Mouse (Mus musculus) heart, embryonic 12.5 days (tissue): ENCODE results near the gene Hist1h2ae. TPM values are rescaled to one million over a fixed set of nuclear protein-coding genes. Genes with fewer than 3 reads are reported as not detected.
"Not testable (repeated sequence)": the region's sequence is repeated elsewhere in the genome, so short reads cannot be mapped to it uniquely, and the experiment has no call there.

Experiments
- ATAC-seq: fragments of 200-750 bp; cut with Nextera tagmentation; 2 replicates; pipeline ENCODE4 v1.8.0; 2017; ENCODE audit warnings: moderate TSS enrichment, moderate library complexity; ENCODE audit not compliant: insufficient number of reproducible peaks, low FRiP score
- H3K27ac ChIP-seq: fragments of 300-500 bp; sonication (generic); 2 replicates; pipeline ENCODE4 v1.5.1; 2016; ENCODE audit warnings: mild to moderate bottlenecking, moderate library complexity; ENCODE audit not compliant: poor library complexity, severe bottlenecking
- H3K27me3 ChIP-seq: fragments of 300-500 bp; sonication (generic); replicated peaks from 2 replicates; pipeline ENCODE4 v1.6.1; 2016; ENCODE audit warnings: mild to moderate bottlenecking, moderate library complexity
- H3K36me3 ChIP-seq: fragments of 300-500 bp; sonication (generic); 2 replicates; pipeline ENCODE4 v1.6.1; 2016; ENCODE audit warnings: mild to moderate bottlenecking, moderate library complexity
- H3K4me1 ChIP-seq: fragments of 300-500 bp; sonication (generic); replicated peaks from 2 replicates; pipeline ENCODE4 v1.6.1; 2016; ENCODE audit warnings: mild to moderate bottlenecking
- H3K4me2 ChIP-seq: fragments of 300-500 bp; sonication (generic); 2 replicates; pipeline ENCODE4 v1.6.1; 2016; ENCODE audit warnings: mild to moderate bottlenecking, moderate library complexity
- H3K4me3 ChIP-seq: fragments of 300-500 bp; sonication (generic); 2 replicates; pipeline ENCODE4 v1.5.1; 2016; ENCODE audit warnings: mild to moderate bottlenecking
- H3K9ac ChIP-seq: fragments of 300-500 bp; sonication (generic); 2 replicates; pipeline ENCODE4 v1.6.1; 2016; ENCODE audit warnings: mild to moderate bottlenecking, moderate library complexity
- H3K9me3 ChIP-seq: fragments of 300-500 bp; sonication (generic); replicated peaks from 2 replicates; pipeline ENCODE4 v1.6.1; 2016; ENCODE audit warnings: mild to moderate bottlenecking, moderate library complexity
- WGBS: fragments of 180-500 bp; shearing (Covaris S2); methylation state at CpG from one replicate; pipeline ENCODE4 v1.1.7; 2016; 5-methylcytosine and 5-hydroxymethylcytosine counted together
- polyA plus RNA-seq: library from polyadenylated mRNA; unstranded; fragments of >200 nt; fragmentation: Nextera tagmentation; extraction: Ambion mirVana; gene quantifications from 2 replicates; pipeline ENCODE4 v1.2.1, GENCODE M21; 2016

Gene Hist1h2ae
- polyA plus RNA-seq, 1 experiment from 2014 or later = 40.3 TPM

GRCm38 (mm10) chr13:23535137-23536075 lies 35.6 kb downstream of the Hist1h2ae start, which contains the start of gene Hist1h3g:
Gene Hist1h3g (plus strand): TSS chr13:23535422.
- not testable (repeated sequence) for H3K9me3 ChIP-seq, H3K27me3 ChIP-seq, H3K36me3 ChIP-seq
- Histone ChIP-seq H3K4me2 (peak within 1 kb of the TSS; percentile 80), H3K9ac (peak within 1 kb of the TSS; percentile 76), H3K27ac (peak within 1 kb of the TSS; percentile 86), H3K4me1 (peaks cover 24% of the 10 kb centered on the region), H3K4me3 (peak within 1 kb of the TSS; percentile 63)
- peak; percentile 88 for ATAC-seq
- WGBS = under 1% methylated on average over 50 of the region's 62 CpGs

DNA sequence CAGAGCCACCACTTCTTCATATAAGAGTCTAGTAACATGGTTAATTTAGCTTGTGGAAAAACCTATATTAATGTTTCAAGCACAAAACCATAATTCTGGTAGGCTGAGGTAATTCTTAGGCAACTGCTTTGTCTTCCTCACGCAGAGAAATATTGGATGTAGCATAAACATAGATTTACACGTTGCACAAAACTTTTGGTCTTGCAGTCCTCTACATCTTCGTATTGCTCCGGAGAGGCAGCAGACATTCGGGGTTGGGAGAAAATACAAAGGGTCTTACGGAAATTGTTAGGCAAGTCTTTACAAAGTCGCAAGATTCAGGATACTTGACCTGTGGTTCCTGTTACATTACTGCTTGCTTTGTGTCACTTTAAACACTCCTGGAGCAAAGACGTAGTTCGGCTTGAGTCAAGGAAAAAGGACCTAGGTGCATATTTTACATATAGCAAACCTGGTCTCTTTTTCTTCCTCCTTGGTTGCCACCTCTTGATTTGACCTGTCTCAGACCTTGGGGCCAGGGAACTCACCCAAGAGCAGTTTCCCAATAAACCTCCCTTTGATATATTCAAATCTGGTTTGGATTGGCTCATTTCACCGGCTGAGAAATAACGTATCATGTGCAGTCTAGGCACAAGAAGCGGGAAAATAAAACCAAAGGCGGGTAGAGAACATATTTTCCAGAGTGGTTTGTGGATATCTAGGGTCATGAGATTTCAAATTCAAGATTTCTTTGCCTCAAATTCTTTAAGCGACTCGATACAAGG lies 36.5 kb downstream of the Hist1h2ae start:
- H3K4me3 ChIP-seq = peak overlapping the region; percentile 63
- ATAC-seq = no peak
- H3K27ac ChIP-seq = peak overlapping the region; percentile 86
- H3K9ac ChIP-seq = peak overlapping the region; percentile 74
- H3K9me3 ChIP-seq = no peaks in the 10 kb centered on the region
- 2% methylated on average over 15 of the region's 15 CpGs for WGBS
- H3K4me2 ChIP-seq = peak overlapping the region; percentile 80
- peaks cover 24% of the 10 kb centered on the region for H3K4me1 ChIP-seq
- no peaks in the 10 kb centered on the region for H3K27me3 ChIP-seq
- no peaks in the 10 kb centered on the region for H3K36me3 ChIP-seq

DNA sequence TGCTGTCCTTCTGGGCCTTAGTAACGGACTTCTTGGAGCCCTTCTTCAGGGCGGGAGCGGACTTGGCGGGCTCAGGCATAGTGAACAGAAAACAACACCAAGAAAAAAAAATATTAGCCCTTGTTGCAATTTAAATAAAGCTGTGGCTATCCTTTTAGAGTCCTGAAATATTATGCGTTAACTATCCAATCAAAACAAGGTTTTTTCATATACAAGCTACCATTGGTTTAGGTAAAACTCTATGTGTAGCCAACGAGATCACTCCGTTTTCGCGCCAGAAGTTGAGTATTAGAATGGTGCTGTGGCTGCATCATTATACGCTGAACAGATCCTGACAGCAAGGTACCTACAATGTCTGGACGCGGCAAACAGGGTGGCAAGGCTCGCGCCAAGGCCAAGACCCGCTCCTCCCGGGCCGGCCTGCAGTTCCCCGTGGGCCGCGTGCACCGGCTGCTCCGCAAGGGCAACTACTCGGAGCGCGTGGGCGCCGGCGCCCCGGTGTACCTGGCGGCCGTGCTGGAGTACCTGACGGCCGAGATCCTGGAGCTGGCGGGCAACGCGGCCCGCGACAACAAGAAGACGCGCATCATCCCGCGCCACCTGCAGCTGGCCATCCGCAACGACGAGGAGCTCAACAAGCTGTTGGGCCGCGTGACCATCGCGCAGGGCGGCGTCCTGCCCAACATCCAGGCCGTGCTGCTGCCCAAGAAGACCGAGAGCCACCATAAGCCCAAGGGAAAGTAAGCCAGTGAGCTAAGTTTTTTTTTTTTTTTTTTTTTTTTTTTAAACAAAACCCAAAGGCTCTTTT lies 37.3 kb downstream of the Hist1h2ae start, which contains the start of gene Hist1h2af:
Hist1h2af (plus strand) TSS at position 347 of the 808 bp plus-strand sequence.
- not testable (repeated sequence) for H3K9me3 ChIP-seq, H3K36me3 ChIP-seq, H3K27me3 ChIP-seq
- peaks cover 29% of the 10 kb centered on the region for H3K4me1 ChIP-seq
- under 1% methylated on average over 31 of the region's 53 CpGs for WGBS
- peak within 1 kb of the TSS; percentile 63 for H3K4me3 ChIP-seq
- ATAC-seq = peak; percentile 30; the same call in 1 of the 2 replicates
- peak within 1 kb of the TSS; percentile 86 for H3K27ac ChIP-seq
- H3K4me2 ChIP-seq = peak within 1 kb of the TSS; percentile 80
- H3K9ac ChIP-seq = peak within 1 kb of the TSS; percentile 74

DNA sequence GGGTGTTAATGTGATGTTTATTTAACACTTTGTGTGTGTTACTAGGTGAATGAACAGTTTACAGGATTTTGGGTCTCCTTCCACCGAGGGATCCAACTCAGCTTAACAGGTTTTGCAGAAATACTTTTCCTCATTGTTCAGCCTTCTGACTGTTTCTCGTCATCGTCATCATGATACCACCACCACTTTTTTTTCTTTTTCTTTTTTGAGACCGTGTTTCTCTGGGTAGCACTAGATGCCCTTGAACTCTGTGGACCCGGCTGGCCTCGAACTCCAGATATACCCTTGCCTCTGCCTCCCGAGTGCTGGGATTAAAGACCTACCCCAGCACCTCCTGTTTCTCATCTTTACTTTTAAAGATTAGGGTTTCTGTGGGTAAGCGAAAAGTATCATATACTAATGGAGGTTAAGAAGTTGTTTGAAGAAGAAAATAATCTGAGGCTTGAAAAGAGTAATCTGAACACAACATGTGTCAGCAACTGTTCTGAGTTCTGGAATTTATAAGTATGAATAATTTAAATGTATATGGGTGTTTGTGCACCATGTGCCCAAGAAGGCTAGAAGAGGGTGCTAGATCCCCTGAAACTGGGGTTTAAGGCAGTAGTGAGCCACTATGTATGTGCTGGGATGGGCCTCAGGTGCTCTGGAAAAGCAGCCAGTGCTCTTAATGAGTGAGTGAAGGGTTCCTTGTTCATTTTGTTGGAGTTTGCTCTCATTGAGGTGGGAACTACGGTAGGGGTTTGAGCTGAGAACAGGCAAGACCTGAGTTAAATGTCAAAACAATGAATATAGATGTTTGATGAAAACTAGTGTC lies 38.6 kb downstream of the Hist1h2ae start:
- peak overlapping the region; percentile 63 for H3K4me3 ChIP-seq
- 25% methylated on average over 9 of the region's 9 CpGs for WGBS
- peak overlapping the region; percentile 80 for H3K4me2 ChIP-seq
- ATAC-seq = no peak
- peak overlapping the region; percentile 54; the same call in 1 of the 2 replicates for H3K9ac ChIP-seq
- peaks cover 34% of the 10 kb centered on the region for H3K4me1 ChIP-seq
- peak overlapping the region; percentile 97 for H3K27ac ChIP-seq
- H3K9me3 ChIP-seq = no peaks in the 10 kb centered on the region
- no peaks in the 10 kb centered on the region for H3K36me3 ChIP-seq
- no peaks in the 10 kb centered on the region for H3K27me3 ChIP-seq

DNA sequence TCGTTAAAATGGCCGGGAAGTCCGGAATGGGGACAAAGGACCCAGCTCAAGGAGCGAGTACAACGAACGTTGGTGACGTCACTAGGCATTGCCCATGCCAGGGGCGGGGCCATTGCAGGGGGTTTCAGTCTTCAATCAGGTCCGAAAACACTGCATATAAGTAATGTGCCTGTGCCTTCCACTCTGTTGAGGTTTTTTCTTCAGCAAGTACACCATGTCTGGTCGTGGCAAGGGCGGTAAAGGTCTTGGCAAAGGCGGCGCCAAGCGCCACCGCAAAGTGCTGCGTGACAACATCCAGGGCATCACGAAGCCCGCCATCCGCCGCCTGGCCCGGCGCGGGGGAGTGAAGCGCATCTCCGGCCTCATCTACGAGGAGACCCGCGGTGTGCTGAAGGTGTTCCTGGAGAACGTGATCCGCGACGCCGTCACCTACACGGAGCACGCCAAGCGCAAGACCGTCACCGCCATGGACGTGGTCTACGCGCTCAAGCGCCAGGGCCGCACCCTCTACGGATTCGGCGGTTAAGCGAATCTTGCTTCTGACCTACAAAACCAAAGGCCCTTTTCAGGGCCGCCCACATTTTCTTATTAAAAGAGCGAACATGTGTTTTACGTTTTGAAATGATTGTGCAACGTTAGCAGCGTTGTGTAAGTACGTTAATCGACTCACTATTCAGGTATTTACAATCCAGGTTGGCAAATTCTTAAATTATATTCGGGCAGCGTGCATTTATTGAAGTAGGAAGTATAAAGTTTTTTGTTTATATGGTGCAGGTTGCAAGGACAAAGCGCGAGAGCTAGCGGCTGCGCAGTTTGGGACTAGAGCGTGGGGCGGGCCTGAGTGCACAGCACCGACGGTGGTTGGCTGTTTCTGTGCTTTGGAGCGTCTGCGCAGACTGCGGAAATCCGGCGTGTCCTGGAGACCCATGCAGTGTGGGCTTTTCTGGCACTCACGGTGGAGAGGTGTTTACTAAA lies 39.8 kb downstream of the Hist1h2ae start, which contains the start of gene Hist1h4h:
Hist1h4h (plus strand) TSS at position 150 of the 975 bp plus-strand sequence.
- Histone ChIP-seq H3K27ac (peak within 1 kb of the TSS; percentile 97), H3K9ac (peak within 1 kb of the TSS; percentile 85), H3K9me3 (no peaks in the 10 kb centered on the region), H3K36me3 (no peaks in the 10 kb centered on the region), H3K27me3 (no peaks in the 10 kb centered on the region), H3K4me2 (peak within 1 kb of the TSS; percentile 67), H3K4me1 (peaks cover 25% of the 10 kb centered on the region), H3K4me3 (peak within 1 kb of the TSS; percentile 63)
- peak; percentile 83 for ATAC-seq
- under 1% methylated on average over 61 of the region's 70 CpGs for WGBS

- no peaks in the 10 kb centered on the region for H3K27me3 ChIP-seq
- peak overlapping the region; percentile 63 for H3K4me3 ChIP-seq
- peak overlapping the region; percentile 85 for H3K9ac ChIP-seq
- H3K27ac ChIP-seq = peak overlapping the region; percentile 97
- H3K4me2 ChIP-seq = peak overlapping the region; percentile 67
- no peaks in the 10 kb centered on the region for H3K36me3 ChIP-seq
- ATAC-seq = no peak
- no peaks in the 10 kb centered on the region for H3K9me3 ChIP-seq
- peaks cover 27% of the 10 kb centered on the region for H3K4me1 ChIP-seq
- WGBS = under 1% methylated on average over 20 of the region's 20 CpGs
Measured at GRCm38 (mm10) chr13:23530181-23530900, 40.7 kb downstream of the Hist1h2ae start.

DNA sequence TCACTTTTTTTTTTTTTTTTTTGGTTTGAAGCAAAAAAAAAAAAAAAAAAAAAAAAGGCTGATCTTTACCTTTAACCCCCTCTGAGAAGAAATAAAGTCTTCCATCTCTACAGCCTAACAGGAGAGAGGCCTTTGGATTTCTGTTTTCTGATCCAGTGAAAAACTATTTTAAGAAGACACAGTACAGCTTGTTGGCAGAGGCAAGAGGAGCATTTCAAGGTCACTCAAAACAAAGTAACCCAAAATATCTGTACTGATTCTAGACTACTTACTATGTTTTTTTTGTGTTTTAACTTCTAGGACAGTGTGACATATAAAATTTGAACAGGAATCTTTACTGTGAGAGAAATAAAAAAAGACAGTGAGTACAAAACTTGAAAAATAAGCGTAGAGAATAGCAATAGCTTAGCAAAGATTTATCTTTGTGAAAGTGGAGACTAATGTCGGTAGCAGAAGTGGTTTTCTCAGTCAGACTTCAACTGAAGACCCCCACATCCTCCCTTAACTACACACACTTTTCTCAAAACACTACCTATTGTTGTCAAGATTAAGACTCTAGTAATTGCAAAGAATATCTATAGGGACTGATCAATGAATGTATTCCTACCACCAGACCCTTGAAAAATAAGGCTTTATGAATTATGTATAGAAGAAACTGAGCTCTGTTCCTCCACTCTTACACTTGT lies 41.4 kb downstream of the Hist1h2ae start:
- Histone ChIP-seq H3K4me1 (peaks cover 28% of the 10 kb centered on the region), H3K36me3 (no peaks in the 10 kb centered on the region), H3K9ac (peak overlapping the region; percentile 85; the same call in 1 of the 2 replicates), H3K27me3 (no peaks in the 10 kb centered on the region), H3K4me3 (peak overlapping the region; percentile 63), H3K4me2 (peak overlapping the region; percentile 67; the same call in 1 of the 2 replicates), H3K9me3 (no peaks in the 10 kb centered on the region), H3K27ac (peak overlapping the region; percentile 97)
- WGBS = 28% methylated on average over 2 of the region's 2 CpGs
- ATAC-seq = no peak

GRCm38 (mm10) chr13:23529005-23529404 lies 42.0 kb downstream of the Hist1h2ae start:
- H3K9ac ChIP-seq = peak overlapping the region; percentile 7; the same call in 1 of the 2 replicates
- 84% methylated on average over 5 of the region's 5 CpGs for WGBS
- peak overlapping the region; percentile 57 for H3K27ac ChIP-seq
- no peaks in the 10 kb centered on the region for H3K36me3 ChIP-seq
- peak overlapping the region; percentile 38 for H3K4me2 ChIP-seq
- H3K4me3 ChIP-seq = no peak overlapping the region
- ATAC-seq = no peak
- H3K9me3 ChIP-seq = no peaks in the 10 kb centered on the region
- peaks cover 25% of the 10 kb centered on the region for H3K4me1 ChIP-seq
- no peaks in the 10 kb centered on the region for H3K27me3 ChIP-seq
